Mouse (Mus musculus) bone marrow macrophage, adult 2 months (primary cell): ENCODE measurements at regions not wholly inside any gene's neighbourhood (a gene's known extent, or its start where the extent isn't known, plus 50 kb on each side); places are given as distances from the start of the nearest gene placed in this dataset.
A peak's percentile ranks its signal among the peaks of the same experiment; 100 is the strongest.

Experiments used
- H3K27ac ChIP-seq: 2 replicates; pipeline ENCODE4 v1.5.1; 2012; ENCODE audit warnings: low read depth, low read length; ENCODE audit not compliant: insufficient read depth
- H3K4me1 ChIP-seq: 2 replicates; pipeline ENCODE4 v1.6.1; 2012; ENCODE audit warnings: low read length; ENCODE audit not compliant: control insufficient read depth, insufficient read depth
- H3K4me3 ChIP-seq: 2 replicates; pipeline ENCODE4 v1.5.1; 2012; ENCODE audit warnings: mild to moderate bottlenecking, low read length, moderate library complexity; ENCODE audit not compliant: insufficient read depth
- CTCF ChIP-seq: IDR thresholded peaks from 2 replicates; pipeline ENCODE4 v1.5.1; 2012; ENCODE audit warnings: low read depth, mild to moderate bottlenecking, low read length, moderate library complexity
- POLR2A ChIP-seq: IDR thresholded peaks from 2 replicates; pipeline ENCODE4 v1.6.1; 2012; ENCODE audit warnings: mild to moderate bottlenecking, low read depth, low read length, borderline replicate concordance

DNA sequence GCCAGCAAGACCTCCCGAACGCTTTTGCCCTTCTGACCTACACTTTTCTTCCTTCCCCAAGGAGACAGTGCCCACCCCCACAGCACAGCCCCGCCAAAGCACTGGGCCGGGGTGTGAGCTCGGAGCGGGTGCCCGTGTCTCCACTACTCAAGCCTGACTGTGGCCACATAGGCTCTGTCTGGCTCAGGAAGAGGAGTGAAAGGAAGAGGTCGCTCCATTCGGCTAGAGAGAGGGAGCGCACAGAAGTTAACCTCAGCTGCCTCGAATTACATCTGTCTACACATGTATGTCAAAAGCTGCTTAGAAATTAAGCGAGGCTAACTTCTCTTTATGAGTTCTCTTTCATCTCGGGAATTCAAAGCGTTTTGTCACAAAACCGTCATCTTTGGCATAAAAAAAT is 69.6 kb upstream of the Slc4a7 start:
- peaks cover 11% of the 10 kb centered on the region for H3K4me1 ChIP-seq
- H3K27ac ChIP-seq = peak overlapping the region; percentile 95; the same call in 1 of the 2 replicates
- no peak for TF ChIP-seq CTCF
- no peak for TF ChIP-seq POLR2A
- no peak overlapping the region; the same call in 1 of the 2 replicates for H3K4me3 ChIP-seq

DNA sequence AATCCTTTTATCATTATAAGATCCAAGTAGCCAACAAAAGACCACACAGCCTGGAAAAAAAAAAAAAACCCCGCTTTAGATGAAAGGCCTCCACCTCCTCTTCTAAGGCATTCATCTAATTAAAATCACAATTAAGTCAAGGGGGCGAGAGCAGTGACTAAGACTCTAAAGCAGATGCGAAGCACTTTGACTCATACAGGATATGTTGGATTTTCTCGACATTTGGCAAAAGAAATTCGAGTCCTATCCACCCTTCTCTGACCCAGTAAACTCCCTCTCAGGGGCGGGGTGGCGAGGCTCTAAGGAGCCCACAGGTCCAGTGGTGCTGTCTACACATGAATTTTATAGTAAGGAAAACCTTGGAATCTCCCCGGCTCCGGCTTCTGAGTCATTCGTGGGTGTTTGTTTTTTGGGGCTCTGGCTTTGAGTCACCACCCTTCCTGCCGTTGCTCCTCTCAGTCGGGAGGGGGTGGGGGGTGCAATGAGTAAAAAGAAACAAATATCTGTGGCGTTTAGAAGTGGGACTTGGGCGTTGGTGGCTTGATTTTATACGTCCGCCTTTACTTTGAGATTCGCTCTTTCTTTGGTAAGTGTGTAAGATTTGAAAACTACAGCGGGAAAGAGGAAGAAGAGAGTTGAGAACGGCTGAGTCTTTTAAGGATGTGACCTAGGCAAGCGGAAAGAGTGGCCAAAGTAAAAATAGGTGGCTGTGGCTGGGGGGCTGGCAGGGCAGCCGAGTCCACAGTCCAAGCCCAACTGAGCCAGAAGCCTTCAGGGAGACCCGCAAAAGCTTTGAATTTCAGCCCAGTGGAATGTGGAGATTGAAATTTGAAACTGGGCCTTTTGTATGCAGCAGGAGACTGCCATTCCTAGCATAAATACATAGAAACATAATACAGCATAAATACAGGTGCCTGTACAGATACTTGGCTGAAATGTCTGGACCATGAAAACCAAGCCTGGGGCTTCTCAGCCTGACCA is 68.8 kb upstream of the Slc4a7 start:
- TF ChIP-seq POLR2A (no peak), CTCF (no peak)
- Histone ChIP-seq H3K4me1 (peaks cover 11% of the 10 kb centered on the region), H3K4me3 (peak overlapping the region; percentile 59), H3K27ac (peak overlapping the region; percentile 95)

DNA sequence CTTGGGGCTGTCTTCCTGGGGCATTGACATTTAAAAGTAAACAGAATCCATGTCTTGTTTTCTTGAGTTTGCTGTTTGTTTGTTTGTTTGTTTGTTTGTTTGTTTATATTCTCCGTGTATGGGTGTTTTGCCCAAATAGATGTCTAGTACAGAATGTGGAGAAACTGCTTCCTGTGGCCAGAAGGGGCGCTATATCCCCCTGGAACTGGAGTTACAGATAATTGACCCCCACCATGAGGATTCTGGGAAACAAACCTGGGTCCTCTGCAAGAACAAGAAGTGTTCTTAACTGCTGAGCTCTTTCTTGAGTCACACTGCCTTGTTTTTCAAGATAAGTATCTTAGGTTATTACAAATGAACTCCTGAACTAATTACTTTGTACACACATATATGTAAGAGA is 68.1 kb upstream of the Slc4a7 start:
- Histone ChIP-seq H3K4me1 (peaks cover 16% of the 10 kb centered on the region), H3K27ac (peak overlapping the region; percentile 95), H3K4me3 (no peak overlapping the region; the same call in 1 of the 2 replicates)
- TF ChIP-seq POLR2A (no peak), CTCF (no peak)

DNA sequence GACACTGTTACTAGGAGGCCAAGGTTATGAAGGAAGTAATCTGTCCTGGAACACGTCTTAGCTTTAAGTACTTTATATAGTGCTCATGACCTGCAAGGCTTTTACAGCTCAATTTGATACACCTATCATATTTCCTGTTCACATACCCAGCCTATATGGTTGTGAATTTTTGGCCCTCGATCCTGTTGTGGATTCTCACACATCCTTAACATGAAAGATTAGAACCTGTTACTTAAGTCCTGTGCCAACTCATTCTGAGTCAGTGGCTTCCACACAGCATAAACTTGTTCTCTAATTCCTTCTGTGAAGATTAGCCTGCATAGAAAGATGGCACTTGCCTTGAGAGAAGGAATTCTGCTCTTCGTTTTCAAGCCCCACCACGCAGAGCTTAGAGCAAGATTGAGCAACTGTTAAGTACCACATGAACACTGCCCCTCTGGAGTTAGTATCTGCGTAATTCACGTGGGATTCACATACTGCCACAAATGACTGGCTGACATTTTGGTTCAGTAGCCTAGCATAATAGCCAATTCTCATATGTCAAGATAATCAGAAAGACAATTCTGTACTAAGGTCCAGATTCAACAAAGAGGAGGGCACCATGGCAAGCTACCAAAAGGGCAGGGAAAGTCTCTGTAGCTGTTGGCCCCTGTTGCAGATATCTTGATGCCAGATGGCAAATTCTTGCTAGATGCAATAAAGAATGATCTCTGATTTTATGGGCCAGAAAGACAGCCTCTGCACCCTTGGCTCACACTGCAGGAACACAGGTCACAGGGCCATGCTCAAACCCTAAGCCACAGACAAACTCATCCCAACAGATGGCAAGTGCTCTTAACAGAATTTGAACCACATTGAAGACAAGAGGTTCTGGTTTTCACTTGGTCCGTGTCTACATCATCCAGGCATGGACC is 62.7 kb upstream of the Slc4a7 start:
- no peak overlapping the region for H3K4me3 ChIP-seq
- TF ChIP-seq POLR2A (no peak), CTCF (no peak)
- peaks cover 31% of the 10 kb centered on the region for H3K4me1 ChIP-seq
- H3K27ac ChIP-seq = peak overlapping the region; percentile 79

DNA sequence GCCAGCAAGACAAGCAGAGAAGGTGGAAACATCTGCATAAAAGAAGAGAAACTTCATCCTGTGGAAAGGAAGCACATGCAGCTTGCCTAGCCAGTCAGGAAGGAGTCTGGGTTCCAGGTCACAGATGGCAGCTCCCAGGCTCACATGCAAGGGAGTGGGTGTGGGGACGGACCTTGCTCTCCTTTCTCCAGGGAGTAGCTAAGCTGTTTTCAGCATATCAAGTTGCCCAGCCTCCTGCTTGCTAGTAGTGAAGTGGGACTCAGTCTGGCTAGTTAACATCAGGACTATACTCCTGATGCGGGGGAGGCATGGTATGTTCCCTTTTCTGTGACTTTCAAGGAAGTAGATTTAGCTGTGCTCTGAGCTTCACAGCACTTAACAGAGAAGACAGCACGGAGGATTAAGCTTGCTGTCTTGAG is 62.0 kb upstream of the Slc4a7 start:
- Histone ChIP-seq H3K4me3 (no peak overlapping the region), H3K27ac (peak overlapping the region; percentile 79)
- TF ChIP-seq CTCF (no peak), POLR2A (no peak)

DNA sequence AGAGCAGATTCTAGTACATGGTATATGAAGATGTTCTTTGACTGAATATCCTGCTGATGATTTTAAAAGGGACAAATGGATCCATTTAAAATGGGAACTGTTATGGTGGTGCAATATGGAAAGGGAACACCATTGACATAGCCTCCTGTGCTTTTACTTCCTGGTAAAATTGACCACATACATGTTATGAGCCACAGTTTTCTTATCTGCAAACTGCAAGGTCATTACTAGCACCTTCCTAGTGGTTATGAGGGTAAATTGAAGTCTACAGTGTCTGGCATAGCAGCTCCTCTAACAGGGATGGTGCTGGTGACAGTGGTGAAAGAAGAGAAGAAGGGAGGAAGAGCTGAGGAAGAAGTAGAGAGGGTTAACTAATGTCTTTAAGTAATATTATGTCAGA is 61.5 kb upstream of the Slc4a7 start:
- peak overlapping the region; percentile 79 for H3K27ac ChIP-seq
- peaks cover 31% of the 10 kb centered on the region for H3K4me1 ChIP-seq
- no peak for TF ChIP-seq POLR2A
- TF ChIP-seq CTCF = no peak
- no peak overlapping the region for H3K4me3 ChIP-seq

More for the DNA sequence above, 62.0 kb upstream of the Slc4a7 start:
- peaks cover 31% of the 10 kb centered on the region for H3K4me1 ChIP-seq

DNA sequence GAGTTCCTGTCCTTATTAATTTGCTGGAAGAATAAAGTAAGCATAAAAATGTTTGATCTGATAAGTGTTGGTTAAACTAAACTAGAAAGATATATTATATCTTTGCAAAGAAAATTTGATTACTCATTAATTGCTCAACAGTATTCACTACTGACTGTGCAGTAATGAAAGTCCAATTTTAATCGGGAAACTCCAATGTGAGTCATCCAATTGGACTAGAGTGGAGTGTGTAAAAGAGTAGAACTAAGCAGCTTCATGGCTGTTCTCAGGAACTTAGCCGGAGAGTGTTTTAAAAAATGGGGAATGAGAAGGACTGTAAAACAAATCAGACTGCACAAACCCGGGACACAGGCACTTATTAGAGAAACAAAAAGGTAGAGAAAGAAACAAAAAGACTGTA is 58.5 kb upstream of the Slc4a7 start:
- Histone ChIP-seq H3K4me3 (no peak overlapping the region), H3K4me1 (peaks cover 33% of the 10 kb centered on the region), H3K27ac (no peak overlapping the region)
- TF ChIP-seq POLR2A = no peak
- TF ChIP-seq CTCF = no peak

DNA sequence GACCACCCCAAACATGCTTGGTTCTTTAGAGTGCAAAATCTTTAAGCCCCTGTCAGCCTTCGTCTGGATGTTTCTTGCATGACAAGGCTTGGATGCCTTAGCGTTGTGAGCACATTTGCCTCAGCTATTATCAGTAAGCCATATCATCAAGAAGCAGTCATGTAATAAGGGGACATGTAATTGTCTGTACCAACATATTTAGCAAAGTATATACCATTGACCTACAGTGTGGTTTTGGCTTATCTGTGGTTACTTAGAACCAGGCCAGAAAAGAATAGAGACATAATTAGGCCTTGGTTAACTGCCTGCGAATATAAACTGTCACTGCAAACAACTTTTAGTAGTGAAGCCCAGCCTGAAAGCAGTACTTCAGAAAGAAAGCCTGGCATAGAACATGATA is 57.0 kb upstream of the Slc4a7 start:
- Histone ChIP-seq H3K4me3 (no peak overlapping the region), H3K27ac (no peak overlapping the region), H3K4me1 (peaks cover 19% of the 10 kb centered on the region)

More for the DNA sequence above, 57.0 kb upstream of the Slc4a7 start:
- TF ChIP-seq POLR2A = no peak
- TF ChIP-seq CTCF = no peak
